Mouse (Mus musculus): ENCODE measurements around the gene Prkag3. TPM values are rescaled to one million over a fixed set of nuclear protein-coding genes. Genes with fewer than 3 reads are reported as not detected.
A peak's percentile ranks its signal among the peaks of the same experiment; 100 is the strongest.

Prkag3 gene
- polyA plus RNA-seq (2016; fragmentation: Nextera tagmentation; extraction: Ambion mirVana), result 0.11 TPM in 1 of 2 replicates, not detected in the other

DNA sequence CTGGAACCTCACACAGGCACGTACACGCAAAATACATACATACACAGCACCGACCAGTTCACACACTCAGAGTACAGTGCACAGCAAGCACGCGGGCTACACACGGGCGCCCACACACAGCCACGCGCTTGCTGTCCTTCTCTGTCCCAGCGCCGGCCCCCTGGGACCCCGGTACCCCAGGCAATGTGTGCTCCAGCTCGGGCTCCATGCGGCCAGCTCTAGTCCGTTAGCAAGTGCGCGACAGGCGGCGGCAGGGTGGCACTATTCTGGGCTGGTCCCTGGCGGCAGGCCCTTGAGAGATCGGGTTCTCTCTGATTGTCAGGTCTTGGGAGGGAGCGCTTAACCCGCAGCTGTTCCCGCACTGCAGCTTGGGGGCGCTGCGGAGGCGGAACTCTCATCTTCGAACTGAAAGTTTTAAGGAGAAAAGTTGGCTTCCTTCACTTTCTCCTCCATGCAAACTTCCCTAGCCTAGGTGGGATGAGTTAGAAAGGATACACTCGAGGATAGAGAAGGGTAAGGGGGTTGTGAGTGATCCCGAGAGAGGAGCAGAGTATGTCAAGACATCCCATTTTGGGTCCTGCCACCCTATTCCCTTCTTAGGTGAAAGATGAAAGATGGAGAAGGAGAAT, at the start of gene Prkag3:
Prkag3 (minus strand) TSS at position 579 of the 629 bp plus-strand sequence.
- Histone ChIP-seq H3K27me3 (replicated peaks; ENCODE audit: low read depth, poor library complexity, severe bottlenecking) (peaks cover 50% of the 10 kb centered on the region), H3K36me3 (replicated peaks) (no peaks in the 10 kb centered on the region), H3K4me3 (peak within 1 kb of the TSS; percentile 48), H3K4me1 (peaks cover 15% of the 10 kb centered on the region), H3K27ac (replicated peaks) (no peak within 1 kb of the TSS), H3K9me3 (no peaks in the 10 kb centered on the region)
- 11% methylated on average over 30 of the region's 30 CpGs for WGBS
- peak; percentile 64 for DNase-seq (ENCODE audit: low spot score)

DNA sequence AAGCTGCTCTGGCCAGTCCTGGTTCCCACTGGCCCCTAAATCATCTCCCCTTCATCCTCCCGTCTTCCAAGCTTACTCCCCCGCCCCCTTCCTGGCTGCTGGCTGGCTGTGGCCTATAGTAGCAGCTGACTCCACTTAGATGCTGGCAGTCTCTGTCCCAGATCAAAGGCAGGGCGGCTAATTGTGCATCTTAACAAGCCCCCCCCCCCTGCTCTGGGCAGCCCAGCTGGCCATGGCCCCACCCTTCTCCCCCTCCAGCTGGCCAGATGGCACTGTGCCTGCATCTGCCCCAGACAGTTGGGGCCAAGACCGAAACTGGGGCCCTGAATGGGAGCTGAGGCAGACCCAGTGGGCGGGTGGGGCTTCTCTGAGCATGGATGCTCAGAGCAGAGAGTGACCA, 48.4 kb upstream of the Prkag3 start:
- H3K27ac ChIP-seq (replicated peaks), result no peak overlapping the region
- 13% methylated on average over 5 of the region's 5 CpGs for WGBS
- no peak overlapping the region for H3K4me3 ChIP-seq
- peaks cover 67% of the 10 kb centered on the region for H3K4me1 ChIP-seq
- peak; percentile 76 for DNase-seq (ENCODE audit: low spot score)
- peaks cover 100% of the 10 kb centered on the region for H3K27me3 ChIP-seq (replicated peaks; ENCODE audit: low read depth, poor library complexity, severe bottlenecking)
- no peaks in the 10 kb centered on the region for H3K36me3 ChIP-seq (replicated peaks)
- H3K9me3 ChIP-seq, result no peaks in the 10 kb centered on the region

DNA sequence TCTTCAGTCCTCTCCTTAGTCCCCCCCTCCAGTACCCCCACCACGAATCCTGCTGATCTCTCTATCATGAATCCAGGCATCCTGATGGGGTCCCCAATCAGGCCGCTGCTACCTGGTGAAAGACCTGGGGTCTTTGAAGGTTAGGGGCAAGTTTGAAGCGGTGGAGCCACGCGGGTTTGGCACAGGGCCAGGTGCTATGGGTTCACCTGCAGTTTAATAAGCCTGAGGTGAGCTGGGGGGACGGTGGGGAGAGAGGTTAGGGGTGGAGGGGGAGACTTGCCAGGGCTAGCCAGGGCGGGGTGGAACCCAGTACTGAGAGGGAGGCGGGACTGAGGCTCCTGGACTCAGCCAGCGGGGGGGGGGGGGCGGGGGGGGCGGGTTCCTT, 46.1 kb upstream of the Prkag3 start:
- peaks cover 74% of the 10 kb centered on the region for H3K4me1 ChIP-seq
- peak overlapping the region; percentile 35; the same call in 1 of the 2 replicates for H3K27ac ChIP-seq (replicated peaks)
- H3K4me3 ChIP-seq, result peak overlapping the region; percentile 50; the same call in 1 of the 2 replicates
- DNase-seq (ENCODE audit: low spot score), result no peak
- H3K27me3 ChIP-seq (replicated peaks; ENCODE audit: low read depth, poor library complexity, severe bottlenecking), result peaks cover 100% of the 10 kb centered on the region
- H3K36me3 ChIP-seq (replicated peaks), result no peaks in the 10 kb centered on the region
- 3% methylated on average over 11 of the region's 11 CpGs for WGBS
- no peaks in the 10 kb centered on the region for H3K9me3 ChIP-seq

DNA sequence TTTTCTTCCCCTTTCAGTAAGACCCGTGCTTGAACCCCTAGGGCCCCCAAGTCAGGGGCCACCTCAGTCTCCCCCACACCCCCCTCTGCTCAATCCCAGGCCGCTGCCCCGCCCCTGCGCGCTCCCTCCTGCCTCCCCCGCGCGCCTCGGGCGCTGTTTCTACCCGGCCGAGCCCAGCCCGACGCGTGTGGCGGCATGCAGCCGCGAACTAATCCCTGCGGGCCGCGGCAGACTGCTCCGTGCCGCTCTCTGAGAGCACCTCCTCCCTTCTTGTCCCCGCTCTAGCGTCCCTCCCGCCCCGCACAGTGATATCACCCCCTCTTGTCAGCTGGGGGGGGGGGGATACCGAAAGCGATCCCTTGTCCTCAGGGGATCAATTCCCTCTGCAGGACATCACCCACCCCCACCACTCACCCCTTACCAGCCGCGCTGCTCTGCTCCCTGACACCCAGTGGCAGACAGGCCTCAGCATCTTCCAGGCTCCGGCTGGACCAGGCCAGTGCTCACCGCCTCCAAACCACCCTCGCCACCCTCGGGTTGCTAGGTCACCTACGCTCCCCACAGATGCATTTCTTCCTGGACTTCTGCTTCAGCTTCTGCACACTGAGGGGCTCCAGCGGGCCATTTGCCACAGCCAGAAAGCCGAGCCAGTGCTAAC, 45.6 kb upstream of the Prkag3 start:
- H3K27ac ChIP-seq (replicated peaks), result peak overlapping the region; percentile 35; the same call in 1 of the 2 replicates
- WGBS, result under 1% methylated on average over 38 of the region's 38 CpGs
- H3K4me3 ChIP-seq, result peak overlapping the region; percentile 50
- peak; percentile 76 for DNase-seq (ENCODE audit: low spot score)
- H3K9me3 ChIP-seq, result no peaks in the 10 kb centered on the region
- no peaks in the 10 kb centered on the region for H3K36me3 ChIP-seq (replicated peaks)
- H3K4me1 ChIP-seq, result peaks cover 79% of the 10 kb centered on the region
- peaks cover 100% of the 10 kb centered on the region for H3K27me3 ChIP-seq (replicated peaks; ENCODE audit: low read depth, poor library complexity, severe bottlenecking)

DNA sequence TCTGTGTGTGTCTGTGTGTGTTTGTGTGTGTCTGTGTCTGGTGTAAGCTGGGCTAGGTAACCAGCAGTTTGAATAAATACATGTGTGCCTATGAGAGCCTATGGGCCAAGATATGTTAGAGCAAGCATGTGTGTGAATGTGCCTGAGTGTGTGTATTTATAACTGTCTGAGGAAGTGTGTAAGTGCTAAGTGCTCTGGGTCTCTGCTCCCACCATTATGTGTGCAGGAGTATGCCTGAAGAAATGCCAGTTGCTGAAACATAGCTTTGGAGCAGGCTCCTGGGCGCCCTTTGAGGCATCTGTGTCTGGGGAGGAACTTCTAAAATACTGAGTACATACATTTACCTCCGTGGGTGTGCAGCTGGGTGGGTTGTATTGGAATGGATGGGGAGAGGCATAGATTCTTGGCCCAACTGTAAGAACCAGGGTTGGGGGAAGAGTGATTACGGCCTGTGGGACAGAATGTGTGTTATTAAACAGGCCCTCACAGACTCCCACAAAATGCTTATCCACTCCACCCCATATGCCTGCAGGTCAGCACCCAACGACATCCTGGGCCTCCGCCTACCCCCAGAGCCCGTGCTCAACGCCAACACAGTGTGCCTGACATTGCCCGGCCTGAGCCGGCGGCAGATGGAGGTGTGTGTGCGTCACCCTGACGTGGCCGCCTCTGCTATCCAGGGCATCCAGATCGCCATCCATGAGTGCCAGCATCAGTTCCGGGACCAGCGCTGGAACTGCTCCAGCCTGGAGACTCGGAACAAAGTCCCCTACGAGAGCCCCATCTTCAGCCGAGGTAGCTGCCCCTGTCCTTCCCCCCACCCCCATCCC, 44.0 kb upstream of the Prkag3 start:
- Histone ChIP-seq H3K4me3 (no peak overlapping the region), H3K27me3 (replicated peaks; ENCODE audit: low read depth, poor library complexity, severe bottlenecking) (peaks cover 100% of the 10 kb centered on the region), H3K4me1 (peaks cover 84% of the 10 kb centered on the region), H3K36me3 (replicated peaks) (no peaks in the 10 kb centered on the region), H3K27ac (replicated peaks) (no peak overlapping the region), H3K9me3 (no peaks in the 10 kb centered on the region)
- DNase-seq (ENCODE audit: low spot score), result no peak
- 6% methylated on average over 19 of the region's 19 CpGs for WGBS

DNA sequence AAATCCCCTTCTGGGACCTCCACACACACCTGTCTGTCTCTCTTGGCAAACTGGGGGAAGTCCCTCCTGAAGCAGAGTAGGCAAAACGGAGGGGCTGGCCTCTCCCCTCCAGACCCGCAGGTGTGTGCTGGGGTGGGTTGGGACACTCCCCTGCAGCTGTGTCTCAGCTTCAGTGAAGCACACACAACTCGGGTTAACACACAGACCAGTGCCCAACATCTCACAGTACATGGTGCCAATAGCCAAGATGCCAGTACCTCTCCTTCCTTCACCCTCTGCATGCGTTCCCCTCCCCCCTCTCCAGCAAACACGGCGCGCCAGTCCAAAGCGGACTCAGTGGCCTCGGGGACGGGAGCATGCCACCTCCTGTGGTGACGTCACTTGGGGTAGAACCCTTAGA, 42.2 kb upstream of the Prkag3 start, which contains the start of gene Wnt10a:
Wnt10a (plus strand) TSS at position 268 of the 400 bp plus-strand sequence.
- no peak for DNase-seq (ENCODE audit: low spot score)
- H3K4me3 ChIP-seq, result peak within 1 kb of the TSS; percentile 45
- no peaks in the 10 kb centered on the region for H3K36me3 ChIP-seq (replicated peaks)
- H3K27me3 ChIP-seq (replicated peaks; ENCODE audit: low read depth, poor library complexity, severe bottlenecking), result peaks cover 100% of the 10 kb centered on the region
- no peaks in the 10 kb centered on the region for H3K9me3 ChIP-seq
- 2% methylated on average over 11 of the region's 11 CpGs for WGBS
- peaks cover 70% of the 10 kb centered on the region for H3K4me1 ChIP-seq
- peak within 1 kb of the TSS; percentile 54 for H3K27ac ChIP-seq (replicated peaks)

DNA sequence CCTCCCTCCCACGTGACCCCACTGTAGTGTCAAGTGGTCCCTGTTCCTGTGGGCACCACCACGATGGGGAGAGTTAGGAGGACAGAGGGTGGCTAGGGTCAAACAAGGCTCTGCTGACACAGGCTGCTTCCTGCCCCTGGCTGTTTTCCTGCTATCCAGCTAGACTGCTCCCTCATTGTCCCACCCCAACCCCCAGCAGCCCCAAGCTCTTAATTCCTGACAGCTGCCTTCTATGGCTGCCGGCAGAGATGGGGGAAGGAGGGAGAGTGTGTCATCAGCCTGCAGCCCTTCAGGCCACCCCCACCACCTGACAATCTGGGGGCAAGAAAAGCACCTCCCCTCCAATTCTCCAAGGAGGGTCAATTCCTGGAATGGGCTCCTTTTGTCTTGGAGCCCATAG, 41.1 kb upstream of the Prkag3 start:
- Histone ChIP-seq H3K4me1 (peaks cover 64% of the 10 kb centered on the region), H3K27ac (replicated peaks) (no peak overlapping the region), H3K9me3 (no peaks in the 10 kb centered on the region), H3K36me3 (replicated peaks) (no peaks in the 10 kb centered on the region), H3K27me3 (replicated peaks; ENCODE audit: low read depth, poor library complexity, severe bottlenecking) (peaks cover 99% of the 10 kb centered on the region), H3K4me3 (no peak overlapping the region)
- WGBS, result 3% methylated on average over 3 of the region's 3 CpGs
- DNase-seq (ENCODE audit: low spot score), result no peak

DNA sequence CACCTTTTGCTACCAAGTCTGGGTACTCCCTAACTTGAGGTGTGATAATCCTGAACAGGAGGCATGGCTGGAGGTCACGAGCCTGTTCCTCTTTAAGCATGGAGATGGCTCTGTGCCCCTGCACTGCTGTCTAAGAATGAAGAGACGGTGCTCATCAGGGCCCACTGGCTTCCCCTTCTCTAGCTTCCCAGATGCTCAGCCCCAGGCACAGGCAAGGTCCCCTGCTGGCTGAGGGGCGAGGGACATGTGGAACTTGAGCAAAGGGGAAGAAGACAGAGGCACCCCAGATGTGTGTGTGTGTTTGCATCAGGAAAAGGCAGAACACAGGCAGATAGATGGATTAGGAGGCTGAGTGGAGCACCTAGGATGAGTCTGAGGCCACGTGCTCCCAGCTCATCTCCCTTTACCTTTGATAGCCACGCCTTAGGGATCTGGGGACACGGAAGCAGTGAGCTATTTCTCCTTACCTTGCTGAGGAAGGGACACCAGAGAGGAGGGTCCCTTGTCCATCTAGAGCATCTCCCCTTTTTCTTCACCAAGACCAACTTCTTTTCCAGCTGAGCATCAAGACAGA, 39.7 kb upstream of the Prkag3 start:
- peaks cover 60% of the 10 kb centered on the region for H3K4me1 ChIP-seq

DNA sequence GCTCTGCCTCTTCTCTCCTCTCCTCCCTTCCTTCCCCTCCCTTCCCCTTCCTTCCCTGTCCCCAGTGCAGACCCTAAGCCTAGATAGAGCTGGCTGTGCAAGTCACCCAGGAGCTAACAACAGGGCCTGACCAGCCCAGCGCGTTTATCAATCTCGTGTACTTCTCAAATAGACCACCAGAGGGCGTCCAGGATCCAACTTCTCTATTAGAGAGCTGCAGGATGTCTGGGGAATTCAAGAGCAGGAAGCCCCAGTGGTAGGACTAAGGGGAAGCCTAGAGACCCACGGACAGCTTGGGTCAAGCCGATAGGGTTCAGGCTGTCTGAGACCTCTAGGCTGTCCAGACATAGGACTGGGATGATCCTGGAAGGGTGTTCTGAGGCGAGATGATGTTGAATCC, 38.8 kb upstream of the Prkag3 start:
- H3K27ac ChIP-seq (replicated peaks), result no peak overlapping the region
- H3K9me3 ChIP-seq, result no peaks in the 10 kb centered on the region
- peaks cover 59% of the 10 kb centered on the region for H3K4me1 ChIP-seq
- WGBS, result 5% methylated on average over 7 of the region's 7 CpGs
- no peaks in the 10 kb centered on the region for H3K36me3 ChIP-seq (replicated peaks)
- no peak overlapping the region for H3K4me3 ChIP-seq
- H3K27me3 ChIP-seq (replicated peaks; ENCODE audit: low read depth, poor library complexity, severe bottlenecking), result peaks cover 99% of the 10 kb centered on the region
- DNase-seq (ENCODE audit: low spot score), result peak; percentile 82

More for the DNA sequence above, 39.7 kb upstream of the Prkag3 start:
- H3K27ac ChIP-seq (replicated peaks), result no peak overlapping the region; the same call in 1 of the 2 replicates
- H3K9me3 ChIP-seq, result no peaks in the 10 kb centered on the region
- no peaks in the 10 kb centered on the region for H3K36me3 ChIP-seq (replicated peaks)
- peaks cover 99% of the 10 kb centered on the region for H3K27me3 ChIP-seq (replicated peaks; ENCODE audit: low read depth, poor library complexity, severe bottlenecking)
- 0 out of 2 replicates have a peak overlapping the region, but pooled peaks have one; percentile 16 for H3K4me3 ChIP-seq
- 13% methylated on average over 6 of the region's 6 CpGs for WGBS
- DNase-seq (ENCODE audit: low spot score), result no peak

DNA sequence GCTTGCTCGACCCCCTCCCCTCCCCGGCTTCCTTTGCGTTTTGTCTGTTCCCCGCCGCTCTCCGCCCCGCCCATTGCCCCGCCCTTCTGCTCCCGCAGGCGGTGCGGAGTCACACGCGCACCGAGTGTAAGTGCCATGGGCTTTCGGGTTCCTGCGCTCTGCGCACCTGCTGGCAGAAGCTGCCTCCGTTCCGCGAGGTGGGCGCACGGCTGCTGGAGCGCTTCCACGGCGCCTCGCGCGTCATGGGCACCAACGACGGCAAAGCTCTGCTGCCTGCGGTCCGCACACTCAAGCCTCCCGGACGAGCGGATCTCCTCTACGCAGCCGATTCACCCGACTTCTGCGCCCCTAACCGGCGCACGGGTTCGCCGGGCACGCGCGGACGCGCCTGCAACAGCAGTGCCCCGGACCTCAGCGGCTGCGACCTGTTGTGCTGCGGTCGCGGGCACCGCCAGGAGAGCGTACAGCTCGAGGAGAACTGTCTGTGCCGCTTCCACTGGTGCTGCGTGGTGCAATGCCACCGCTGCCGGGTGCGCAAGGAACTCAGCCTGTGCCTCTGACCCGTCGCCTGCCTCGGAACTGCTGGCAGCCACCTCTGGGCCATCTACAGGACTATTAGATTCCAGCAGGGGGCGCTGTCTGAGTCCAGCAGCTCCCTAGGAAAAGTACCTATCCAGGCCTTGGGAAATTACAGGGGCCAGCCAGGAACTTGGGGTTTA, 35.2 kb upstream of the Prkag3 start:
- Histone ChIP-seq H3K4me3 (peak overlapping the region; percentile 61), H3K27me3 (replicated peaks; ENCODE audit: low read depth, poor library complexity, severe bottlenecking) (peaks cover 99% of the 10 kb centered on the region), H3K36me3 (replicated peaks) (no peaks in the 10 kb centered on the region), H3K4me1 (peaks cover 49% of the 10 kb centered on the region), H3K9me3 (no peaks in the 10 kb centered on the region), H3K27ac (replicated peaks) (no peak overlapping the region)
- WGBS, result under 1% methylated on average over 67 of the region's 67 CpGs
- peak; percentile 78 for DNase-seq (ENCODE audit: low spot score)

DNA sequence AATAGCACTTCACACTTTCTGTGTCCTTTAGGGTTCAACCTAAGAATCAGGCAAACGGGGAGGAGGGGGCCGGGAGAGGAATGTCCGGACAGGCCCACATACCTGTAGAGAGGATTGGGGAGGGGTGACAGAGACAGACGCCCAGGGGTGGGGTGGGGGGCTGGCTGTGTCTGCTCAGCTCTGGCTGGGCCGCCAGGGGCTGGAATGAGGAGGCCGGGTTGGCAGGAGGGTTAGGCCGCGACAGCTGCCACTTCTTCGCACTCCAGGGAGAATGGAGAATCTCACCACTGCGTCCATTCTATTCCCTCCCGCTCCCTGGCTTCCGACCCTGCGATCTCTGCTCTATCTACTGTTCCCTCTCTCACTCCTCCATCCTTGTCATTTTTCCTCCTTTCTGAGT, 34.5 kb upstream of the Prkag3 start:
- H3K36me3 ChIP-seq (replicated peaks), result no peaks in the 10 kb centered on the region
- H3K27me3 ChIP-seq (replicated peaks; ENCODE audit: low read depth, poor library complexity, severe bottlenecking), result peaks cover 99% of the 10 kb centered on the region
- peak overlapping the region; percentile 61 for H3K4me3 ChIP-seq
- WGBS, result 2% methylated on average over 13 of the region's 13 CpGs
- no peak for DNase-seq (ENCODE audit: low spot score)
- no peak overlapping the region for H3K27ac ChIP-seq (replicated peaks)
- no peaks in the 10 kb centered on the region for H3K9me3 ChIP-seq
- H3K4me1 ChIP-seq, result peaks cover 42% of the 10 kb centered on the region

DNA sequence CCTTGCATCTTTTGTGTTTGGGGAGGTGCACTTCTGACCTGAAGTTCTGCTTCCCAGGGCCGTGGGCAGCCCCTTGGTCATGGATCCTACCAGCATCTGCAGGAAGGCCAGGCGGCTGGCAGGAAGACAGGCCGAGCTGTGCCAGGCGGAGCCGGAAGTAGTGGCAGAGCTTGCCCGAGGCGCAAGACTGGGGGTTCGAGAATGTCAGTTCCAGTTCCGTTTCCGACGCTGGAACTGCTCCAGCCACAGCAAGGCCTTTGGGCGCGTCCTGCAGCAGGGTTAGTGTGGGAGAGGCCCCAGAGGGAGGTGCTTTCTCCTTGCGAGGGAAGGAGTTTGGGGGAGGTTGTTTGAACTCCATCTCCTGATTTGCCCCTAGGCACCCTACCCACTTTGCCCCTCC, 33.0 kb upstream of the Prkag3 start:
- Histone ChIP-seq H3K9me3 (no peaks in the 10 kb centered on the region), H3K4me3 (no peak overlapping the region), H3K27me3 (replicated peaks; ENCODE audit: low read depth, poor library complexity, severe bottlenecking) (peaks cover 99% of the 10 kb centered on the region), H3K36me3 (replicated peaks) (no peaks in the 10 kb centered on the region), H3K27ac (replicated peaks) (no peak overlapping the region), H3K4me1 (peaks cover 41% of the 10 kb centered on the region)
- 12% methylated on average over 14 of the region's 14 CpGs for WGBS
- no peak for DNase-seq (ENCODE audit: low spot score)
